Mouse (Mus musculus) olfactory bulb, adult 2 months (tissue): ENCODE measurements around the gene Abr. TPM values are rescaled to one million over a fixed set of nuclear protein-coding genes. Genes with fewer than 3 reads are reported as not detected.

Experiments
- H3K27ac ChIP-seq: fragments of 200-500 bp; 2 replicates; pipeline ENCODE4 v1.5.1; 2012; ENCODE audit warnings: low read depth, low read length; ENCODE audit not compliant: insufficient read depth
- H3K4me1 ChIP-seq: fragments of 200-500 bp; 2 replicates; pipeline ENCODE4 v1.6.1; 2012; ENCODE audit warnings: low read length; ENCODE audit not compliant: control insufficient read depth, insufficient read depth
- H3K4me3 ChIP-seq: fragments of 200-500 bp; 2 replicates; pipeline ENCODE4 v1.5.1; 2012; ENCODE audit warnings: mild to moderate bottlenecking, low read depth, low read length, moderate library complexity; ENCODE audit not compliant: insufficient read depth
- CTCF ChIP-seq: fragments of 200-500 bp; IDR thresholded peaks from 2 replicates; pipeline ENCODE4 v1.5.1; 2012; ENCODE audit warnings: low read depth, mild to moderate bottlenecking, low read length, moderate library complexity; ENCODE audit not compliant: insufficient read depth
- POLR2A ChIP-seq: fragments of 200-500 bp; IDR thresholded peaks from 2 replicates; pipeline ENCODE4 v1.6.1; 2012; ENCODE audit warnings: mild to moderate bottlenecking, low read depth, low read length, moderate library complexity; ENCODE audit not compliant: insufficient read depth
- WGBS: fragments of 180-500 bp; shearing (Covaris S2); methylation state at CpG from one replicate; pipeline ENCODE4 v1.1.7; 2018; 5-methylcytosine and 5-hydroxymethylcytosine counted together
- polyA plus RNA-seq: library from polyadenylated mRNA; stranded (reverse); fragments of >200 nt; gene quantifications from 2 replicates; pipeline ENCODE4 v1.2.4, GENCODE M21; 2012; ENCODE audit warnings: low replicate concordance; ENCODE audit not compliant: missing spikeins, insufficient read depth, insufficient read length

The Abr gene
- polyA plus RNA-seq, 1 experiment, result 244 TPM

- no peak overlapping the region for H3K4me3 ChIP-seq
- peak overlapping the region; percentile 86 for H3K27ac ChIP-seq
- TF ChIP-seq CTCF (no peak), POLR2A (no peak)
- peaks cover 30% of the 10 kb centered on the region for H3K4me1 ChIP-seq
- 9% methylated on average over 7 of the region's 7 CpGs for WGBS
Measured at GRCm38 (mm10) chr11:76530966-76531678, 91.0 kb downstream of the Abr start.

DNA sequence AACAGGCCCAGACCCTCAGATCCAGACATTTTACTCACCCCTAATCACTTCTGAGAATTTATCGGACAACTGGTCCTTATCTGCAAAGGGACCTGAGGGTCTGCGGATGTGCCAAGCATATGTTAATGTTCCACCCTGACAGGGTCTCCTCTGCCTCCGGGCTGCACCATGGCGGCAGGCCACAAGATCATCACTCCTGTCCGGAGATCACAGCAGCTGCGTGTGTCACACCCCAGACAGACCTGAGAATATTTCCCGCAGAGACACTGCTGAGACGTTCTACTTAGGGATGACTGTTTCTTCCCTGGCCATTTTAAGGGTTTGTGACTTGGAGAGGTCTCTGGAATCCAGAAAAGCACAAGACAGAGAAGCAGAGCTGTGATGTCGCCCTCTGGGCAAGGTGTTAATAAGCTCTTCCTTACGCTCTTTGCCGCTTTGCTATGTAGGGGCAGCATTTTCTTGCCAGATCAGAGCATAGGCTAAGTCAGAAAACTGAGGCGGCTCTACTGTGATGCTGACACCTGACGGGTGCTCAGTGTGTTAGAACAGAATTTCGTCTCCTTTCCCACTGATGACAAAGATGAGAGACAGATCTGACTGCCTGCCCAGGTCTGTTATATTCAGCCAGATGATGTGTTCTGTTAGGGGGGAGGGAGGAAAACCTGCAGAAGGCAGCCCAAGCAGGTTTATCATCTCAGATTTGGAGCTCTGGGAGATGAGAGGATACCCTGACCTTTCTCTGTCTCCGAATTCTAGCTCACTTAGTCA lies 91.8 kb downstream of the Abr start:
- H3K4me3 ChIP-seq, result no peak overlapping the region
- peaks cover 33% of the 10 kb centered on the region for H3K4me1 ChIP-seq
- 64% methylated on average over 15 of the region's 15 CpGs for WGBS
- no peak for TF ChIP-seq CTCF
- no peak for TF ChIP-seq POLR2A
- peak overlapping the region; percentile 86 for H3K27ac ChIP-seq

GRCm38 (mm10) chr11:76529352-76530141 lies 92.6 kb downstream of the Abr start:
- Histone ChIP-seq H3K4me3 (no peak overlapping the region), H3K4me1 (peaks cover 33% of the 10 kb centered on the region), H3K27ac (peak overlapping the region; percentile 86)
- no peak for TF ChIP-seq CTCF
- no peak for TF ChIP-seq POLR2A
- WGBS, result 27% methylated on average over 6 of the region's 6 CpGs

GRCm38 (mm10) chr11:76525646-76526351 lies 96.3 kb downstream of the Abr start:
- Histone ChIP-seq H3K27ac (no peak overlapping the region), H3K4me3 (no peak overlapping the region), H3K4me1 (peaks cover 29% of the 10 kb centered on the region)
- whole genome bisulfite sequencing, result 70% methylated on average over 4 of the region's 4 CpGs
- TF ChIP-seq POLR2A, result no peak
- no peak for TF ChIP-seq CTCF

GRCm38 (mm10) chr11:76524947-76525346 lies 97.2 kb downstream of the Abr start:
- TF ChIP-seq CTCF, result no peak
- Histone ChIP-seq H3K4me1 (peaks cover 28% of the 10 kb centered on the region), H3K4me3 (no peak overlapping the region), H3K27ac (peak overlapping the region; percentile 63; the same call in 1 of the 2 replicates)
- 1% methylated on average over 8 of the region's 8 CpGs for WGBS

DNA sequence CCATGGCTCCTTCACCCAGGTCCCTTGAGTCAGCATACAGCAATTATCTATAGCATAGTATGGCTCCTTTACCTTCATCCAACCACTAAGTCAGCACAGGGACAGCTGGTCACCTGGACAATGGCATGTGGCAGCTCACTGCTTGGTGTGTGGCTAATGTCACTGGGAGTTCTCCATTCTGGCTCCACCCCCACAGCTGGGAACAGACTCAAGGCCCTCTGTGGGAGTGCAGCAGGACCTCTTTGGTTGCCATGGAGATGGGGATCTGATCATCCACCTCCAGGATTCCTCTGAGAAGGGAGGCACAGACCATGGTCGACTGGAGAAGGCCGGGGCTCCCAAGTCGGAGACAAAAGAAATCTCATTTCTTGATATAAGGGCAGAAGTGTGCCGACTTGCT lies 98.8 kb downstream of the Abr start:
- H3K27ac ChIP-seq, result peak overlapping the region; percentile 88
- TF ChIP-seq CTCF, result no peak
- no peak for TF ChIP-seq POLR2A
- H3K4me3 ChIP-seq, result no peak overlapping the region
- H3K4me1 ChIP-seq, result peaks cover 21% of the 10 kb centered on the region
- WGBS, result 11% methylated on average over 4 of the region's 4 CpGs

DNA sequence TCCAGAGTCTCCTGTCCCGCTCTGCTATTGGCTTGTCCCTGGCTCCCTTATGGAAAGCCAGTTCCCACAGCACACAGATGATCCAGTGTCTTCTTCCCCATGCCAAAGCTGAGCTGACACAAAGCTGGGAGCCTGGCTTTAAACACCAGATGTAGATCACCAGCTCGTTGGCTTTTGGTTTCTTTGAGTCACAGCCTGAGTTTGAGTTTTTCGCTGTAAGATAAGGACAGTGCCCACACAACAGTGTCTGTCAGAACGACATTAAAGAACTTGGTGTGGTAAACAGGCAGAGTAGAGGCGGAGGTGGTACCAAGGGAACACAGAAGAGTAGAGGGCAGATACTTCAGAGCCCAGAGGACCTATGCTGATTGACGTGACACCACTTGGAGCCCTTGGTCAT lies 101.2 kb downstream of the Abr start:
- peak overlapping the region; percentile 10; the same call in 1 of the 2 replicates for H3K27ac ChIP-seq
- 63% methylated on average over 6 of the region's 6 CpGs for WGBS
- H3K4me3 ChIP-seq, result no peak overlapping the region
- H3K4me1 ChIP-seq, result peaks cover 21% of the 10 kb centered on the region
- TF ChIP-seq CTCF, result no peak
- TF ChIP-seq POLR2A, result no peak

GRCm38 (mm10) chr11:76518613-76519012 lies 103.5 kb downstream of the Abr start:
- peaks cover 30% of the 10 kb centered on the region for H3K4me1 ChIP-seq
- no peak overlapping the region for H3K4me3 ChIP-seq
- 93% methylated on average over 5 of the region's 5 CpGs for WGBS
- no peak for TF ChIP-seq CTCF
- TF ChIP-seq POLR2A, result no peak
- no peak overlapping the region for H3K27ac ChIP-seq

DNA sequence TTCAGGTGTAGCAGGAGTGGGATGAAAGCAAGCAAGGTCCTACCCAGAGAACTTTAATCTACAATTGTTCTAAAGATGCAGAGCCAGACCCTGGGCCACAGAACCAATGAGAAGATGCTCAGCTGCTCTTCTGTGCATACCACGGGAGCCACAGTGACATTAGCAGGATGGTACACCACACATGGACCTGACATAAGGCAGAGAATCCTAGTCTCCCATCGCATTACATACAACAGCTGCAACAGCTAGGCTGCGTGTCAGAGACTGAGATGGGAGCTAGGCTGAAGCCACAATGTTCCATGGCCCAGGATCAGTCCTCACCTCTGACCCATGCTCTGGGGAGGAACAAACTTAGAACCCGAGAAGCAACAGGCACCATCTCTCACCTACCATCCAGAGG lies 104.0 kb downstream of the Abr start:
- H3K4me1 ChIP-seq, result peaks cover 25% of the 10 kb centered on the region
- no peak overlapping the region for H3K27ac ChIP-seq
- H3K4me3 ChIP-seq, result no peak overlapping the region
- TF ChIP-seq CTCF, result no peak
- TF ChIP-seq POLR2A, result no peak
- 95% methylated on average over 4 of the region's 4 CpGs for WGBS
